Mouse (Mus musculus) lung, embryonic 16.5 days (tissue): Measurements from ENCODE around the gene Sgo2a. TPM values are rescaled to one million over a fixed set of nuclear protein-coding genes. Genes with fewer than 3 reads are reported as not detected.

Experiments
- ATAC-seq: fragments of 200-750 bp; cut with Nextera tagmentation; 2 replicates; pipeline ENCODE4 v1.8.0; 2017; ENCODE audit warnings: low read depth, mild to moderate bottlenecking, moderate library complexity
- H3K27ac ChIP-seq: fragments of 300-500 bp; sonication (generic); 2 replicates; pipeline ENCODE4 v1.5.1; 2014; ENCODE audit warnings: mild to moderate bottlenecking, control low read depth, low read length
- H3K27me3 ChIP-seq: fragments of 300-500 bp; sonication (generic); 2 replicates; pipeline ENCODE4 v1.6.1; 2014; ENCODE audit warnings: low read depth, low read length, mixed read lengths; ENCODE audit not compliant: control insufficient read depth, insufficient read depth
- H3K36me3 ChIP-seq: fragments of 300-500 bp; sonication (generic); 2 replicates; pipeline ENCODE4 v1.6.1; 2014; ENCODE audit warnings: low read length; ENCODE audit not compliant: control insufficient read depth, insufficient read depth
- H3K4me1 ChIP-seq: fragments of 300-500 bp; sonication (generic); replicated peaks from 2 replicates; pipeline ENCODE4 v1.6.1; 2014; ENCODE audit warnings: low read length, mixed read lengths; ENCODE audit not compliant: control insufficient read depth, insufficient read depth
- H3K4me2 ChIP-seq: fragments of 300-500 bp; sonication (generic); 2 replicates; pipeline ENCODE4 v1.6.1; 2014; ENCODE audit warnings: low read depth, low read length, control low read depth
- H3K4me3 ChIP-seq: fragments of 300-500 bp; sonication (generic); 2 replicates; pipeline ENCODE4 v1.5.1; 2014; ENCODE audit warnings: mild to moderate bottlenecking, low read length, control low read depth
- H3K9ac ChIP-seq: fragments of 300-500 bp; sonication (generic); 2 replicates; pipeline ENCODE4 v1.6.1; 2014; ENCODE audit warnings: low read length, control low read depth
- H3K9me3 ChIP-seq: fragments of 300-500 bp; sonication (generic); 2 replicates; pipeline ENCODE4 v1.6.1; 2016; ENCODE audit warnings: low read length; ENCODE audit not compliant: control insufficient read depth
- WGBS: fragments of 180-500 bp; shearing (Covaris S2); extraction: QIAGEN DNeasy Blood & Tissue Kit; methylation state at CpG from one replicate; pipeline ENCODE4 v1.1.7; 2014; 5-methylcytosine and 5-hydroxymethylcytosine counted together
- polyA plus RNA-seq: library from polyadenylated mRNA; unstranded; fragments of >200 nt; fragmentation: Nextera tagmentation; extraction: Ambion mirVana; gene quantifications from 2 replicates; pipeline ENCODE4 v1.2.1, GENCODE M21; 2015

Gene Sgo2a
- 21.8 and 24.5 TPM in 2 replicates for polyA plus RNA-seq

DNA sequence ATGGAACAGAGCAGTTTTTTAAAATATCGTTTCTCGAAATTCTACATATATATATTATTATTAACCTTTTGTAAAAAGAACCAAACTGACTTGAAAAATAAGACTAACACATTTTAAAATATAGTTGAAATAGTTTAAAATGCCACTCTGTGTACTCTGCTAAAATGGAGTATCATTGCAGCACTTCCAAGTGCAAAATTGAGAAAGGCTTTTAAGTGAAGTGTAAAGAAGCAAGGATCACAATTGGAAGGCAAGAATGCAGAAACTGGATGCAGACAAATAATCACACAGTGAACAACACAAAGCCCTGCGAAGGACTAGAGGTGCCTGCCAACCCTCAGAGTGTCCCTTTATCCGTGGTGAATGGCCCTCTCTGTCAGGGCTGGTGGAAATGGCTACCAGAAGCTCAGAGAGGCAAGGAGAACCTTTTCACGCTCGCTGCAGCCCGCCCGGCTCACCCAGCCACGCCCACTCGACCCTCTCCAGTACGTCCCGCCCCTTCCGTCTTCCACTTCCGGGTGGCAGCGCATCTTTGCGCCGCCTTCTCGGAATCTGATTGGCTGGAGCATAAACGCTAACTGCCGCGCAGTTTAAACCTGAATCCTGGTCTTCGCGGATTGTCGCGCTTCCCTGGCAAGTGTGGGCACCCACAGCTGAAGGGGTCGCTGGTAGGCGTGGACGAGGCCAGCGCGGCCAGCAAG lies at the start of gene Sgo2a:
TSS of gene Sgo2a (plus strand) at position 540 of the 701 bp plus-strand sequence.
- Histone ChIP-seq H3K27me3 (no peaks in the 10 kb centered on the region), H3K9ac (peak within 1 kb of the TSS; percentile 89), H3K4me1 (peaks cover 11% of the 10 kb centered on the region), H3K36me3 (no peaks in the 10 kb centered on the region), H3K9me3 (no peaks in the 10 kb centered on the region), H3K4me2 (peak within 1 kb of the TSS; percentile 84), H3K4me3 (peak within 1 kb of the TSS; percentile 97), H3K27ac (peak within 1 kb of the TSS; percentile 88)
- WGBS, result 6% methylated on average over 30 of the region's 30 CpGs
- ATAC-seq, result peak; percentile 98

DNA sequence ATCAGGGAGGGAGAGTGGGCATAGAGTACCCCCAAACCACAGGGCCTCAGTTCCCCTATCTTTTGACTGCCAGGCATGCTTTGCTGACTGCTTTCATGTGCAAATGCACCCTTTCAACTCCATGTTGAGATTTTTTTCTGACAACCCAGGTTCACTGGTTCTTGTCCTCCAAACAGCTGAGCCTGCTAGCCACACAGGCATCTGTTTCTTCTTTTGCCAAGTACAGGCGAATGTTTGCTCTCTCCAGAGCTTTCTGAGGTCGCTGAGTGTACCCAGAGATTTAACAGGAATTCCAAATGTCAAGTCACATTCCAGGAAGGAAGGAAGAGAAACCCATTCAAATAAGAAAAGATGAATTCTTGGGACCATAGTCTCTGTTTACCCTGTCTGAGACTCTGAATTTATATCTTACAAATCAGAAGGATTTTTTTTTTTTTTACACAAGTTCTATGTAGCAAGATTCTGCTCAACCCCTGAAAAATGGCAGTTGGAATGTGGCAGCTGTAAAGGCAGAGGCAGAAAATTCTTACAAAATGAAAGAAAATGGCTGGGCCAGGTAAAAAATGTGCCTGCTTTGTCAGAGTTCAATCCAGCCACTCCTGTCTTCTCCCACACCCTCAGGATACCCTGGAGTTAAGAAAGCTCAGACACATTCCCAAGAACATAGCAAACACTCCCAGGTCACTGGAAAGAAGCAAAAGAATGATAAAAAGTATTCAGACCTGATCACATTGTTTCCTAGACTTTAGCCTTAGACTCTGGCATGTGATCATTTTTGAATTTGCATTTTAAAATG lies 48.0 kb upstream of the Sgo2a start:
- ATAC-seq, result peak; percentile 83
- Histone ChIP-seq H3K36me3 (peaks cover 9% of the 10 kb centered on the region), H3K4me2 (no peak overlapping the region), H3K9me3 (no peaks in the 10 kb centered on the region), H3K4me3 (no peak overlapping the region), H3K4me1 (peaks cover 10% of the 10 kb centered on the region), H3K9ac (no peak overlapping the region), H3K27ac (peak overlapping the region; percentile 60), H3K27me3 (no peaks in the 10 kb centered on the region)
- 5% methylated on average over 2 of the region's 2 CpGs for whole genome bisulfite sequencing

DNA sequence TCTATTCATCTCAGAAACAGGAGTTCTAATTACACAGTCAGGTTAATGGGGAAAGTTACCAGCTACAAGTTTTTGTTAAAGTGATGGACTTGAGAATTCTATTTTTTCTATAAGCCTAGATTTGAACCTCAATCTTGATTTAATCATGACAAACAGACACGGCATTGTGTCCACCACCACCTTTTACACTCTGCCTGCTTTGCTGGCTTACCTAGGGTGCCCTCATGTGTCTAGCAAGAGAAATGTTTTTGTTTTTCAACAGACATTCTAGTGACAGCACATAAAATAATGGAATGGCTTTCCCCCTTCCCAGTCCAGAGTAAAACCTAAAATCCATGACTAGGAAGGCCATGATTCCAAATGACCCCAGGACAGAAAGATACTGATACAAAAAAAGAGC lies 46.6 kb upstream of the Sgo2a start:
- ATAC-seq, result no peak
- H3K4me2 ChIP-seq, result no peak overlapping the region
- H3K9me3 ChIP-seq, result no peaks in the 10 kb centered on the region
- H3K4me1 ChIP-seq, result peaks cover 10% of the 10 kb centered on the region
- H3K27ac ChIP-seq, result no peak overlapping the region
- H3K4me3 ChIP-seq, result no peak overlapping the region
- WGBS, result 0% methylated on average over 1 of the region's 1 CpGs
- peaks cover 6% of the 10 kb centered on the region for H3K36me3 ChIP-seq
- H3K9ac ChIP-seq, result no peak overlapping the region
- H3K27me3 ChIP-seq, result no peaks in the 10 kb centered on the region

DNA sequence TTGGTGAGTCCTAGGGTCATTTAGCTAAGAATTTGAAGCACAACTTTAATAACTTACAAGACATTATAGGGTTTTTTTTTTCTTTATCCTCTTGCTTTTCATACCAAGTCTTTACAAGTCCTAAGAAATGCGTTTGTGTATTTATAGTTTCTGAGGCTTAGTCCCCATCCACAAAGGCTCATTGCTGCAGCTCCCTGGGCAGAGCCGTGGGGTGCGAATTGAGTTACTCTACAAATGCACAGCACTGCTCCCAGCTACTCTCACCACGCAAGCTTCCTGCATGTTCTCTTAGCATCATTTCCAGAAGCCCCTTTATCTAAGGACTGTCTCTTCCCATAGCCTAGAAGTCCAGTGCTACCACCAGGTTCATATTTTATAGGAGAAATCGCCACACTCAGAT lies 46.1 kb upstream of the Sgo2a start:
- Histone ChIP-seq H3K4me3 (no peak overlapping the region), H3K27me3 (no peaks in the 10 kb centered on the region), H3K9ac (no peak overlapping the region), H3K9me3 (no peaks in the 10 kb centered on the region), H3K36me3 (peaks cover 6% of the 10 kb centered on the region), H3K4me2 (no peak overlapping the region), H3K4me1 (peaks cover 10% of the 10 kb centered on the region), H3K27ac (no peak overlapping the region)
- 79% methylated on average over 5 of the region's 5 CpGs for WGBS
- ATAC-seq, result no peak

DNA sequence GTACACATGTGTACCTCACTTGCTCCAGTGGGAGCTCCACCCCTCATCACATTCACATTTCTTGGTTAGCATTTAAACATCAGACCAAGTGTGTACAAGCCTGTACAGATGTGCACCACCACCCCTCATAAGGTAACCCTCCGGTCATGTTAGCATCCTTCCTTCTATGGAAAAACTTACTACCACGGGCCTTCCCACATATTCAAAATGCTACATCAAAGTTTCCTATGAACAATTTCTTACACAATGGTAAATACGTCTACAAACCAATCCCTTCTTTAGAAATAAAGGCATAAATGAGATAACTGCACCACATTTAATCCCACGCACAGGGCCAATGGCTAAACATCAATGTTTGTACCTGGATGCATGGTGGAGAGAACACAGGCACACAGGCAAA lies 43.3 kb upstream of the Sgo2a start:
- no peaks in the 10 kb centered on the region for H3K9me3 ChIP-seq
- no peaks in the 10 kb centered on the region for H3K27me3 ChIP-seq
- no peak overlapping the region for H3K27ac ChIP-seq
- peaks cover 5% of the 10 kb centered on the region for H3K4me1 ChIP-seq
- WGBS, result 94% methylated on average over 4 of the region's 4 CpGs
- no peak overlapping the region for H3K9ac ChIP-seq
- H3K4me3 ChIP-seq, result no peak overlapping the region
- no peak overlapping the region for H3K4me2 ChIP-seq
- ATAC-seq, result no peak
- peaks cover 12% of the 10 kb centered on the region for H3K36me3 ChIP-seq

DNA sequence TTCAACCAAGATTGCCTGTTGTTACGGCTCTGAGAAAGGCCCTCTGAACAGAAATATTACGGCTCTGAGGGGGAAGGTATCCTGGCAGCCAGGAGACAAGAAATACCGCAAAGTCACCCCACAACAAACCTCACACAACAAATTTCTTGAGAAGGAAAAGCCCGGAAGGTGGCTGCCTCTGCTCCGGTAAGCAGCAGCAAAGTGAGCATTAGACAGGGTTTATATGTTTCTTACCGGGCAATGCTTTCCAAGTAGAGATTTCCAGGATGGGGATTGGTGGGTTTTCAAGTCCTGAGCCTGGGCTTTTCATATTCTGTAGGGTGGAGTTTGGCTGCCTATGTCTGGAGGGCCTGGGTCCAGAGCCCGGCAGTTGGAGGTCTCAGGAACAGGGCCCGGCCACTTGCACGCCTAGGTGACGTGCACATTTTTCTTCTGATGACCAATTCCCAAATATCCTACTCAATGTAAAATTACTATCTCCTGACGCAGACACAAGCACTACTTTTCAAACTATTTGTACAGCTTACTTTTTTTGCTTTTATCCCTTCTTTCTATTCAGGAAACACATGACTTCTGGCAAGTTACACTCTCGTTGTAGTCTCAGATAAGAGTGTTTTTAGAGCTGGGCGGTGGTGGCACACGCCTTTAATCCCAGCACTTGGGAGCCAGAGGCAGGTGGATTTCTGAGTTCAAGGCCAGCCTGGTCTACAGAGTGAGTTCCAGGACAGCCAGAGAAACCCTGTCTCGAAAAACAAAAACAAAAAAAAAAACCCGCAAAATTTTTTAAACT lies 42.0 kb upstream of the Sgo2a start:
- 81% methylated on average over 16 of the region's 16 CpGs for WGBS
- H3K9ac ChIP-seq, result no peak overlapping the region
- no peak overlapping the region for H3K27ac ChIP-seq
- no peak overlapping the region for H3K4me2 ChIP-seq
- H3K4me1 ChIP-seq, result no peaks in the 10 kb centered on the region; the same call in 1 of the 2 replicates
- H3K4me3 ChIP-seq, result no peak overlapping the region
- ATAC-seq, result no peak
- no peaks in the 10 kb centered on the region for H3K27me3 ChIP-seq
- H3K36me3 ChIP-seq, result peaks cover 12% of the 10 kb centered on the region
- no peaks in the 10 kb centered on the region for H3K9me3 ChIP-seq

DNA sequence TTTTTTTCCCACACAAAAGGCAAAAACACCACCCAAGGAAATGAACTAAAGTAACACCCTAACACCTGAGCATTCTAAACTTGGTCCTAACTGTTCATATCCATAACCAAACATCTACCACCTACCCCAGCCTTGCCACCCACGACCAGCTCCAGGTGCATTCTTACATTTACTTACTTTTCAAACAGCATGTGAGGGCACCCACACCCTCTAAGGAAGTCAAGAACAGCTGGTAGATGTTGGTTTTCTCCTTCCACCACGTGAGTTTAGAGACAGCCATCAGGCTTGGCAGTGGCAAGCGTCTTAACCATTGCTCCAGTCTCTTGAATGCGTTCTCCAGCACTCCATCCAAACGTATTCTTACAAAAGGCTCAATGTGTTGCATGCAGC lies 41.4 kb upstream of the Sgo2a start:
- Histone ChIP-seq H3K9ac (no peak overlapping the region), H3K4me3 (no peak overlapping the region), H3K9me3 (no peaks in the 10 kb centered on the region), H3K36me3 (peaks cover 16% of the 10 kb centered on the region), H3K4me1 (no peaks in the 10 kb centered on the region), H3K27me3 (no peaks in the 10 kb centered on the region), H3K4me2 (no peak overlapping the region), H3K27ac (no peak overlapping the region)
- ATAC-seq, result no peak
- 72% methylated on average over 5 of the region's 5 CpGs for WGBS

DNA sequence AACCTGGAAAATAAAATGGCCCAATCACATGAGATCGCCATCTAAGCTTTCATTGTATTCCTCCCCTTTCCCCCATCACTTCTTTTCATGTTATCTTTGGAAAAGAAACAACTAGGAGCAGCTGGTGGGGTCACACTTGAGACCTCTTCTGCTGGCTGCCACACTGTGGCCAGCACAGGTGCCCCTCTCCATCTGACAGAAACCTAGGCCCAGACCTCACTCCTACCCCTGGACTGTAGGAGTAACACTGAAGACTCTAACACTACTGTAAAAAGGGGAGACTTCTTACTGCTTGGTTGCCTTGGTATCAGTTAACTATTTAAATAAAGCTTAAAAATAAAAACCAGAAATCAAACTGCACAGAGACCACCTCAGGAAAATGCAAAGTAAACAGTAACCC lies 40.0 kb upstream of the Sgo2a start:
- H3K36me3 ChIP-seq, result peaks cover 17% of the 10 kb centered on the region
- no peak overlapping the region for H3K9ac ChIP-seq
- no peaks in the 10 kb centered on the region for H3K4me1 ChIP-seq
- H3K4me2 ChIP-seq, result no peak overlapping the region
- H3K27ac ChIP-seq, result no peak overlapping the region
- no peak for ATAC-seq
- H3K27me3 ChIP-seq, result no peaks in the 10 kb centered on the region
- H3K4me3 ChIP-seq, result no peak overlapping the region
- 94% methylated on average over 1 of the region's 1 CpGs for WGBS
- H3K9me3 ChIP-seq, result no peaks in the 10 kb centered on the region
